Mouse (Mus musculus) lung, postnatal 0 days (tissue): ENCODE data around the gene Il1r1.

Experiments used
- CTCF ChIP-seq: IDR thresholded peaks from 2 replicates; pipeline ENCODE4 v1.5.1; 2016; ENCODE audit warnings: antibody characterized with exemption, mild to moderate bottlenecking
- EP300 ChIP-seq: IDR thresholded peaks from 2 replicates; pipeline ENCODE4 v1.6.1; 2016; ENCODE audit warnings: antibody characterized with exemption, mild to moderate bottlenecking, control low read depth

- TF ChIP-seq CTCF (no peak), EP300 (no peak)
Measured at GRCm38 (mm10) chr1:40267846-40268245, 43.0 kb downstream of the Il1r1 start.
